Mouse (Mus musculus): ENCODE results near the gene Map10.

DNA sequence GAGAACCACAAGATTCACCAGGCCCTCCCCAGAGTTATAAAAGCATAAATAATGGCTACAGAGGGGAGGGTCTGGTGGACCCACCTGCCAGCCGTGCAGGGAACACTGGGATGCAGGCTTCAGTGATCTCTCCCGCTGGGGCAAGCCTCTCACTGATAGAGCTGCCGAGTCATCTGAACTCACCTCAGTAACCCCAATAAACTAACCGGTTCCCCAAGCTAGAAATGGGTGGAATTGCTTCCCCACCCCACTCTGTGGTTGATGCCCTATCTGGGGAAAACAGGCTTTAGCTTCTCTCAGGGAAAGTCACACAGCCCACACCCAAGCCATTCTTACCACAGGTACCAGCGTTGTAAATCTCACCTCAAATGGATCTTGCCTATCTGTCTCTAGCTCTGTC, 28.9 kb upstream of the Map10 start:
- TF ChIP-seq CTCF (IDR thresholded peaks at IDR 0.05; ENCODE audit: extremely low read depth, insufficient read depth, insufficient read length, insufficient replicate concordance) (no peak), POLR2A (IDR thresholded peaks at IDR 0.05; ENCODE audit: low read depth, low read length) (no peak)

Data from spleen, adult 2 months (tissue).